Mouse (Mus musculus): ENCODE data around the gene Foxi3. TPM values are rescaled to one million over a fixed set of nuclear protein-coding genes. Genes with fewer than 3 reads are reported as not detected.

Foxi3 gene
- polyA plus RNA-seq, 1 experiment from 2014 or later = not detected

- TF ChIP-seq EP300 (optimal IDR thresholded peaks at IDR 0.05) (no peak), CTCF (IDR thresholded peaks at IDR 0.05; ENCODE audit: low read depth) (peak; percentile 84)
- Histone ChIP-seq H3K4me3 (ENCODE audit: low read depth, low read length) (no peak overlapping the region), H3K27me3 (ENCODE audit: control insufficient read depth, insufficient read depth, low read length) (no peaks in the 10 kb centered on the region), H3K4me2 (replicated peaks; ENCODE audit: low read depth) (peak overlapping the region; percentile 38), H3K36me3 (ENCODE audit: control insufficient read depth, insufficient read depth, low read length) (no peaks in the 10 kb centered on the region), H3K9ac (ENCODE audit: low read length) (no peak overlapping the region), H3K4me1 (replicated peaks; ENCODE audit: control insufficient read depth, insufficient read depth) (0 out of 2 replicates have a peak, but pooled peaks cover 3% of the 10 kb centered on the region), H3K9me3 (ENCODE audit: control insufficient read depth, low read length) (no peaks in the 10 kb centered on the region), H3K27ac (replicated peaks) (no peak overlapping the region)
- whole genome bisulfite sequencing = 9% methylated on average over 22 of the region's 22 CpGs
- no peak; the same call in 1 of the 2 replicates for ATAC-seq (ENCODE audit: low FRiP score, low TSS enrichment)
- DNase-seq (ENCODE audit: low spot score) = peak; percentile 55
These were observed 34.9 kb upstream of the Foxi3 start for GRCm38 (mm10) chr6:70921274-70922074.

GRCm38 (mm10) chr6:70931801-70932200 is 24.5 kb upstream of the Foxi3 start:
- Histone ChIP-seq H3K27me3 (ENCODE audit: control insufficient read depth, insufficient read depth, low read length) (no peaks in the 10 kb centered on the region), H3K27ac (replicated peaks) (no peak overlapping the region), H3K36me3 (ENCODE audit: control insufficient read depth, insufficient read depth, low read length) (no peaks in the 10 kb centered on the region), H3K9me3 (ENCODE audit: control insufficient read depth, low read length) (no peaks in the 10 kb centered on the region), H3K4me2 (replicated peaks; ENCODE audit: low read depth) (no peak overlapping the region), H3K4me3 (ENCODE audit: low read depth, low read length) (no peak overlapping the region), H3K9ac (ENCODE audit: low read length) (no peak overlapping the region), H3K4me1 (replicated peaks; ENCODE audit: control insufficient read depth, insufficient read depth) (no peaks in the 10 kb centered on the region)
- DNase-seq (ENCODE audit: low spot score) (no peak), ATAC-seq (ENCODE audit: low FRiP score, low TSS enrichment) (no peak)
- WGBS = 77% methylated on average over 2 of the region's 2 CpGs
- TF ChIP-seq EP300 (optimal IDR thresholded peaks at IDR 0.05) (no peak), CTCF (IDR thresholded peaks at IDR 0.05; ENCODE audit: low read depth) (no peak)

DNA sequence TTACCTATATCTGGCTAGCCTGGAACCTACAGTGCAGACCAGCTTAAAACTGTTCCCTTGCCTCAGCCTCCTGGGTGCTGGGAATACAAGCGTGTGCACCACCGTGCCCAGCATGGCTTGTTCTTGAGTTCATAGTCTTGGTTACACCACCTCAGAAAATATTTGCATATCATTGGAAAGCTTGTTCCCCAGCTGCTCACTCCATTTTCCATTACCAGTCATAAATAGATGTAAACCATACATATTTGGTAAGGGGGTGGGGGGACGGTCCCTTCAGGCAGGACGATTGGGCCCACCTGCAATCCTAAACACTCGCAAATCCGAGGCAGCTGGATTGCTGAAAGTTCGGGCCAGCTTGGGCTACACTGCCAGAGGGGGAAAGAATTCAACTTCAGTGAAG is 3.1 kb upstream of the Foxi3 start:
- H3K27ac ChIP-seq (replicated peaks) = no peak overlapping the region
- DNase-seq (ENCODE audit: low spot score) (no peak), ATAC-seq (ENCODE audit: low FRiP score, low TSS enrichment) (no peak)
- no peaks in the 10 kb centered on the region for H3K4me1 ChIP-seq (replicated peaks; ENCODE audit: control insufficient read depth, insufficient read depth)
- peaks cover 23% of the 10 kb centered on the region for H3K27me3 ChIP-seq (ENCODE audit: control insufficient read depth, insufficient read depth, low read length)
- no peaks in the 10 kb centered on the region for H3K36me3 ChIP-seq (ENCODE audit: control insufficient read depth, insufficient read depth, low read length)
- 65% methylated on average over 7 of the region's 7 CpGs for WGBS
- no peak overlapping the region for H3K4me2 ChIP-seq (replicated peaks; ENCODE audit: low read depth)
- H3K4me3 ChIP-seq (ENCODE audit: low read depth, low read length) = no peak overlapping the region
- no peak overlapping the region for H3K9ac ChIP-seq (ENCODE audit: low read length)
- TF ChIP-seq CTCF (IDR thresholded peaks at IDR 0.05; ENCODE audit: low read depth) (no peak), EP300 (optimal IDR thresholded peaks at IDR 0.05) (no peak)
- no peaks in the 10 kb centered on the region for H3K9me3 ChIP-seq (ENCODE audit: control insufficient read depth, low read length)

GRCm38 (mm10) chr6:70954040-70954439 is 2.3 kb upstream of the Foxi3 start:
- 14% methylated on average over 6 of the region's 6 CpGs for WGBS
- H3K27ac ChIP-seq (replicated peaks) = no peak overlapping the region
- no peaks in the 10 kb centered on the region for H3K9me3 ChIP-seq (ENCODE audit: control insufficient read depth, low read length)
- ATAC-seq (ENCODE audit: low FRiP score, low TSS enrichment) (no peak), DNase-seq (ENCODE audit: low spot score) (peak; percentile 20)
- H3K27me3 ChIP-seq (ENCODE audit: control insufficient read depth, insufficient read depth, low read length) = peaks cover 23% of the 10 kb centered on the region
- no peaks in the 10 kb centered on the region for H3K4me1 ChIP-seq (replicated peaks; ENCODE audit: control insufficient read depth, insufficient read depth)
- no peak overlapping the region for H3K4me3 ChIP-seq (ENCODE audit: low read depth, low read length)
- H3K36me3 ChIP-seq (ENCODE audit: control insufficient read depth, insufficient read depth, low read length) = no peaks in the 10 kb centered on the region
- no peak overlapping the region for H3K4me2 ChIP-seq (replicated peaks; ENCODE audit: low read depth)
- H3K9ac ChIP-seq (ENCODE audit: low read length) = no peak overlapping the region
- TF ChIP-seq EP300 (optimal IDR thresholded peaks at IDR 0.05) (no peak), CTCF (IDR thresholded peaks at IDR 0.05; ENCODE audit: low read depth) (peak; percentile 69)

- H3K4me1 ChIP-seq (replicated peaks; ENCODE audit: control insufficient read depth, insufficient read depth) = no peaks in the 10 kb centered on the region
- TF ChIP-seq CTCF (IDR thresholded peaks at IDR 0.05; ENCODE audit: low read depth) (no peak), EP300 (optimal IDR thresholded peaks at IDR 0.05) (no peak)
- WGBS = 7% methylated on average over 14 of the region's 14 CpGs
- H3K9me3 ChIP-seq (ENCODE audit: control insufficient read depth, low read length) = no peaks in the 10 kb centered on the region
- no peaks in the 10 kb centered on the region for H3K36me3 ChIP-seq (ENCODE audit: control insufficient read depth, insufficient read depth, low read length)
- no peak overlapping the region for H3K9ac ChIP-seq (ENCODE audit: low read length)
- DNase-seq (ENCODE audit: low spot score) = no peak
- ATAC-seq (ENCODE audit: low FRiP score, low TSS enrichment) = no peak
- no peak overlapping the region for H3K27ac ChIP-seq (replicated peaks)
- H3K4me2 ChIP-seq (replicated peaks; ENCODE audit: low read depth) = no peak overlapping the region
- peaks cover 23% of the 10 kb centered on the region for H3K27me3 ChIP-seq (ENCODE audit: control insufficient read depth, insufficient read depth, low read length)
- no peak overlapping the region for H3K4me3 ChIP-seq (ENCODE audit: low read depth, low read length)
These were observed 985 bp upstream of the Foxi3 start for GRCm38 (mm10) chr6:70955291-70955800.

DNA sequence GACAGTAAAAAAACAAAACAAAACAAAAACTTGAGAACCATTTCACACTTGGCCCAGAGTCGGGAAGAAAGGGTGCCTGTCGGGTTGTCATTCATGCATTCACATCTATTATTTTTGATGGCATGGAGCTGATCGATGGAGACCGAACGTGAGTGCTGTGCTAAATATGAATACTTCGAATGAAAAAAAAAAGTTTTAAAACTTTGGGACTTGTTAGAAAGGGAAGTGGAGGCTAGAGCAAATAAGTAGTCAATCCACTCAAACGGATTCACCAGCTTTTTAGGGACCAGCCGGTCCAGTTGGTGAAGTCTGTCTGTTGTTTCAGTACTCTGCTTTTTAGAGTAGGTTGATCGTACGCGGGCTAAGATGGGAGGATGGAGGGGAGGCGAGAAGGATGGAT is 490 bp upstream of the Foxi3 start:
- no peaks in the 10 kb centered on the region for H3K4me1 ChIP-seq (replicated peaks; ENCODE audit: control insufficient read depth, insufficient read depth)
- peak overlapping the region; percentile 31 for H3K4me3 ChIP-seq (ENCODE audit: low read depth, low read length)
- H3K9ac ChIP-seq (ENCODE audit: low read length) = no peak overlapping the region
- no peak for TF ChIP-seq EP300 (optimal IDR thresholded peaks at IDR 0.05)
- TF ChIP-seq CTCF (IDR thresholded peaks at IDR 0.05; ENCODE audit: low read depth) = no peak
- H3K9me3 ChIP-seq (ENCODE audit: control insufficient read depth, low read length) = no peaks in the 10 kb centered on the region
- no peak for DNase-seq (ENCODE audit: low spot score)
- ATAC-seq (ENCODE audit: low FRiP score, low TSS enrichment) = no peak
- H3K4me2 ChIP-seq (replicated peaks; ENCODE audit: low read depth) = peak overlapping the region; percentile 47
- H3K27me3 ChIP-seq (ENCODE audit: control insufficient read depth, insufficient read depth, low read length) = peaks cover 23% of the 10 kb centered on the region
- H3K27ac ChIP-seq (replicated peaks) = no peak overlapping the region
- WGBS = 3% methylated on average over 12 of the region's 12 CpGs
- H3K36me3 ChIP-seq (ENCODE audit: control insufficient read depth, insufficient read depth, low read length) = no peaks in the 10 kb centered on the region
